Mouse (Mus musculus) small intestine, adult 2 months (tissue): ENCODE results near the gene Rptor. TPM values are rescaled to one million over a fixed set of nuclear protein-coding genes. Genes with fewer than 3 reads are reported as not detected.
A peak's percentile ranks its signal among the peaks of the same experiment; 100 is the strongest.

Experiments
- H3K27ac ChIP-seq: fragments of 200-500 bp; 2 replicates; pipeline ENCODE4 v1.5.1; 2012; ENCODE audit warnings: low read depth, low read length, control low read depth, inconsistent platforms; ENCODE audit not compliant: insufficient read depth
- H3K27me3 ChIP-seq: fragments of 200-500 bp; 2 replicates; pipeline ENCODE4 v1.6.1; 2012; ENCODE audit warnings: mild to moderate bottlenecking, moderate library complexity, low read length, inconsistent platforms; ENCODE audit not compliant: control insufficient read depth, insufficient read depth
- H3K36me3 ChIP-seq: fragments of 200-500 bp; 2 replicates; pipeline ENCODE4 v1.6.1; 2012; ENCODE audit warnings: mild to moderate bottlenecking, low read length, control low read depth, inconsistent platforms; ENCODE audit not compliant: control insufficient read depth, insufficient read depth
- H3K4me1 ChIP-seq: fragments of 200-500 bp; 2 replicates; pipeline ENCODE4 v1.6.1; 2012; ENCODE audit warnings: low read length, inconsistent platforms, mixed read lengths; ENCODE audit not compliant: control insufficient read depth, insufficient read depth, insufficient read length
- H3K4me3 ChIP-seq: fragments of 200-500 bp; 2 replicates; pipeline ENCODE4 v1.5.1; 2012; ENCODE audit warnings: low read depth, mild to moderate bottlenecking, control low read depth, inconsistent platforms, low read length, moderate library complexity
- CTCF ChIP-seq: fragments of 200-500 bp; IDR thresholded peaks from 2 replicates; pipeline ENCODE4 v1.5.1; 2012; ENCODE audit warnings: low read depth, mild to moderate bottlenecking, control low read depth, inconsistent platforms, low read length, moderate library complexity, mixed read lengths; ENCODE audit not compliant: insufficient replicate concordance, insufficient read length; ENCODE audit errors: extremely low read depth
- POLR2A ChIP-seq: fragments of 200-500 bp; IDR thresholded peaks from 2 replicates; pipeline ENCODE4 v1.6.1; 2012; ENCODE audit warnings: low read depth, mild to moderate bottlenecking, control low read depth, inconsistent platforms, low read length, moderate library complexity
- WGBS: fragments of 180-500 bp; shearing (Covaris S2); methylation state at CpG from one replicate; pipeline ENCODE4 v1.1.7; 2018; 5-methylcytosine and 5-hydroxymethylcytosine counted together
- polyA plus RNA-seq: library from polyadenylated mRNA; depleted of rRNA; stranded (reverse); fragments of >200 nt; gene quantifications from 2 replicates; pipeline ENCODE4 v1.2.3, GENCODE M21; 2012

The Rptor gene
- polyA plus RNA-seq, 1 experiment = 26.8 TPM

DNA sequence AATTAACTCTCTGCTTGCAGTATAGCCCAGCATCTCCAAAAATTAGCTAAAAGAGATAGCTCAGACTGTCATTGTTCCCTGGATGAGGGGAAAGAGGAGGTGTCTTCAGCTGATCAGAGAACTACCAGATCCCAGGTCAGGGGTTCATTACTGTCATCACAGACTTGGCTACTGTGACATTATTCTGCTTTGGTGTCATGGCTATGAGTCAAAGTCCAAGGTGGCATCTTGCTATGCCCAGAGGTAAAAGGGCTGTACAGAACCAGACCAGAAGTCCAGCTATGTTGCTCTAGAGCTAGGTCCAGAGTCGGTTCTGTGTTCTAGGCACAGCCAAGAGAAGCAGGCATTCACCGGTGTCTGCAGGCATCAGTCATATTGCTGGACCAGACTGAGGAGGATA is 25.0 kb upstream of the Rptor start:
- Histone ChIP-seq H3K36me3 (no peaks in the 10 kb centered on the region), H3K4me3 (no peak overlapping the region), H3K4me1 (peaks cover 11% of the 10 kb centered on the region), H3K27ac (peak overlapping the region; percentile 61; the same call in 1 of the 2 replicates), H3K27me3 (no peaks in the 10 kb centered on the region)
- TF ChIP-seq CTCF = no peak
- TF ChIP-seq POLR2A = no peak
- WGBS = 76% methylated on average over 2 of the region's 2 CpGs

DNA sequence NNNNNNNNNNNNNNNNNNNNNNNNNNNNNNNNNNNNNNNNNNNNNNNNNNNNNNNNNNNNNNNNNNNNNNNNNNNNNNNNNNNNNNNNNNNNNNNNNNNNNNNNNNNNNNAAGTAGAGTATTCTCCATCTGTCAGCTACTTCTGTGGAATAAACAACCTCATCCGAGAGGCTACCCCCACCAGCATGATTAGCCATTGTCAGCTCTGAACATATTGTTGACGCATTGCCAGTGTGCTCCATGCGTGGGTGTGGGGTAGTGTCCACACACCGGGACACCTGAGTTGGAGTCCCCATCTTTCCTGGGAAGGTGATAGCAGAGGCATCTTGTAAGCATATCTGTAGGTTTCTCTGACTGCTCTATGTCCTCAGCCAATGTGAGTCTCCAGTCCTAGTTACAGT is 16.2 kb upstream of the Rptor start:
- no peak overlapping the region for H3K27ac ChIP-seq
- no peak overlapping the region for H3K4me3 ChIP-seq
- no peaks in the 10 kb centered on the region for H3K36me3 ChIP-seq
- WGBS = 59% methylated on average over 4 of the region's 4 CpGs
- TF ChIP-seq CTCF = no peak
- no peak for TF ChIP-seq POLR2A
- H3K4me1 ChIP-seq = no peaks in the 10 kb centered on the region
- no peaks in the 10 kb centered on the region for H3K27me3 ChIP-seq

DNA sequence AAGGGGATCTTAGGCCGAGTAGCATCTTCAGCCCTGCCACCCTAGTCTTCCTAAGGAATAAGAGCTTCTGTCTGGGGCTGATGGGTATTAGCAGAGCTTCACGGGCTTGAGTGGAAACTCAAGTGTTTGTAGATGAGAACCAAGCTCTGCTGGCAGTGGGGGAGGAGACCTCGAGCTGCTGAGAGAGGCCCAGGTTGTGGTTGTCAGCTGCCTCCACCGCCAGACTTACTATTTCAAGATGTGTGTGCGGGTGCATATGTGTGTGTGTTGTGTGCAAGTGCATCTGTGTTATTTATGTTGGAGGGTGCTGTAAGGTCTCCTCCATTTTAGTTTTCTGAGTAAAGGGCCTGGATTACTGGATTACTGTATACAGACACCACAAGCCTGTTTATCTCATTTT is 15.6 kb upstream of the Rptor start:
- Histone ChIP-seq H3K4me1 (no peaks in the 10 kb centered on the region), H3K4me3 (no peak overlapping the region), H3K27me3 (no peaks in the 10 kb centered on the region), H3K36me3 (no peaks in the 10 kb centered on the region), H3K27ac (no peak overlapping the region)
- 60% methylated on average over 5 of the region's 5 CpGs for WGBS
- TF ChIP-seq POLR2A = no peak
- TF ChIP-seq CTCF = no peak

DNA sequence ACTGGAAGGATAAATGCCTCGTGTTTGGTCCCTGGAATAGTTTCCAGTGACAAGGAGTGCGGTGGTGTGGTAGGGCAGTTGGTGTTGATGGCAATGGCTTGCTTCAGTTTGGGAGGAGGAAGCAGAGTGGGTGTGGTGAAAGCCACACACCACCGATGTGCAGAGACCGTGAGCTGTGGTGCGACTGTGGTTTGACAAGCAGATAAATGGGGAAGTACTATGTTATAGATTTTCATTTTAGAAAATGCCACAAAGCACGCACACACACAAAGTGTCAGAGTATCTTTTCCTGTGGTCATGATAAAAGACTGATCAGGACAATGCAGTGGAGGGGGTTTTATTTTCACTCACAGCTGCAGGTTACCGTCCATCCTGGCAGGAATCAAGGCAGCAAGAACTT is 13.5 kb upstream of the Rptor start:
- WGBS = 66% methylated on average over 7 of the region's 7 CpGs
- H3K36me3 ChIP-seq = no peaks in the 10 kb centered on the region
- H3K27ac ChIP-seq = no peak overlapping the region
- TF ChIP-seq CTCF (no peak), POLR2A (no peak)
- no peaks in the 10 kb centered on the region for H3K4me1 ChIP-seq
- H3K27me3 ChIP-seq = no peaks in the 10 kb centered on the region
- no peak overlapping the region for H3K4me3 ChIP-seq

DNA sequence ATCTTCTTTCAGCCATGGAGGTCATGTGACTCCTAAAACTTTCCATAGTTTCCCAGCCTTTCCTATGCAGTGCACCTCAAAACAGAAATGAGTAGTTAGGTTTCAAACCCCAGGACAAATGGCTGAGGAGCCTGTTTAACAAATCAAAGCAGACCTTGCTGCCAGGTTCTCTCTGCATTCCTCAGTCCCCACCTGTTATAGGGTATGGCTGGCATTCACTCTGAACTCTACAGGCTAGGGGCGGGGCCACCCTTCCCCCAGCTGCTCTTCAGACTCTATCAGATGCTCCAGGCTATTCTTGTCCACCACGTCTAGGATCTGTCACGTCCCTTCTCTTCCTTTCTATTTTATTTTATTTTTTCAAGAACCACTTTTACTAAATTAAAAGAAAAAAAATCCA is 8.7 kb upstream of the Rptor start:
- WGBS = 22% methylated on average over 3 of the region's 3 CpGs
- TF ChIP-seq CTCF (no peak), POLR2A (no peak)
- Histone ChIP-seq H3K27ac (no peak overlapping the region), H3K4me1 (no peaks in the 10 kb centered on the region), H3K36me3 (no peaks in the 10 kb centered on the region), H3K4me3 (no peak overlapping the region), H3K27me3 (no peaks in the 10 kb centered on the region)

DNA sequence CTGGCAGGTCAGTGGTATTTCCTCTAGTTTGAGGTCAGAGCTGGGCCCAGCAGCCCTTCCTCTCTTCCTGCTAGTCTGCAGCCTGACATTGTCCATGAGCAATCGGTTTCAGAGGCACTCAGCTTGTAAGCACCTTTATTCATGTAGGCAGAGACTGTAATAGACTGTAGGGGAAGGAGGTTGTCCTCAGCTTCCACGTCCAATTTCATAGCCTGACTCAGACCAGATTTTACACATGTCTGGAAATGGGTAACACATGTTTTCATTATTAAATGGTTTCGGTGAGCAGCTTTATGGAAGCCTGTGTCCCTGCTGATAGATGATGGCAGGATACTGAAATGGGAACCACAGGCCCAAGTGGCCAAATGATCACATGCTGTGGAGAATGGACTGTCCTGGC is 3.8 kb upstream of the Rptor start:
- TF ChIP-seq CTCF = no peak
- TF ChIP-seq POLR2A = no peak
- Histone ChIP-seq H3K27ac (no peak overlapping the region), H3K4me3 (no peak overlapping the region), H3K4me1 (peaks cover 3% of the 10 kb centered on the region; the same call in 1 of the 2 replicates), H3K27me3 (no peaks in the 10 kb centered on the region), H3K36me3 (no peaks in the 10 kb centered on the region)
- 67% methylated on average over 3 of the region's 3 CpGs for WGBS

DNA sequence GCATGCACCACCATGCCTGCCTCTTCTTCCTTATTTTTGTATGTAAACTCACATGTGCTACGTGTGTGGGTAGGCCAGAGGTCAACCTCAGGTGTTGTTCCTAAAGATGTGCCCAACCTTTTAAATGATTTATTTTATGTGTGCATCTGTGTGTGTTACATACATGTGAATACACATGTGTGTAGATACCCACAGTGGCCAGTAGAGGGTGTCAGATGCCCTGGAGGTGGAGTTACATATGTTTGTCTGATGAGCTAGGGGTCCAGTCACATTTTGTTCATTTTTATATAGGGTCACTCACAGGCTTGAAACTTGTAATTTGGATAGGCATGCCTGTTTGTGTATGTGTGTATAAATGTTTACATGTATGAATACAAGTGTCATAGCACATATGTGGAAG is 2.4 kb upstream of the Rptor start:
- Histone ChIP-seq H3K27ac (no peak overlapping the region), H3K36me3 (no peaks in the 10 kb centered on the region), H3K4me1 (peaks cover 4% of the 10 kb centered on the region; the same call in 1 of the 2 replicates), H3K4me3 (no peak overlapping the region), H3K27me3 (no peaks in the 10 kb centered on the region)
- 78% methylated on average over 1 of the region's 1 CpGs for WGBS
- TF ChIP-seq POLR2A (no peak), CTCF (no peak)
